Mouse (Mus musculus): Measurements from ENCODE around the gene Btnl10.
"Not testable (repeated sequence)": the region's sequence is repeated elsewhere in the genome, so short reads cannot be mapped to it uniquely, and the experiment has no call there.

The Btnl10 gene

GRCm38 (mm10) chr11:58929641-58930040 is 11.9 kb downstream of the Btnl10 start:
- DNase-seq (ENCODE audit: extremely low read depth, insufficient read length, low spot score), result no peak

- no peak for DNase-seq (ENCODE audit: extremely low read depth, insufficient read length, low spot score)
Measured at GRCm38 (mm10) chr11:58930254-58930653, 12.5 kb downstream of the Btnl10 start.

GRCm38 (mm10) chr11:58931576-58931975 is 13.9 kb downstream of the Btnl10 start:
- DNase-seq (ENCODE audit: extremely low read depth, insufficient read length, low spot score), result no peak

GRCm38 (mm10) chr11:58937909-58938308 is 20.2 kb downstream of the Btnl10 start:
- no peak for DNase-seq (ENCODE audit: extremely low read depth, insufficient read length, low spot score)

GRCm38 (mm10) chr11:58938322-58939087 is 20.8 kb downstream of the Btnl10 start, which contains the start of gene Rnf187:
Gene Rnf187 (minus strand): TSS chr11:58938916.
- peak; percentile 96 for DNase-seq (ENCODE audit: extremely low read depth, insufficient read length, low spot score)

- DNase-seq (ENCODE audit: extremely low read depth, insufficient read length, low spot score), result no peak
Measured at GRCm38 (mm10) chr11:58939088-58939439, 21.4 kb downstream of the Btnl10 start.

GRCm38 (mm10) chr11:58944136-58944535 is 26.4 kb downstream of the Btnl10 start:
- no peak for DNase-seq (ENCODE audit: extremely low read depth, insufficient read length, low spot score)

- no peak for DNase-seq (ENCODE audit: extremely low read depth, insufficient read length, low spot score)
Measured at GRCm38 (mm10) chr11:58947306-58947705, 29.6 kb downstream of the Btnl10 start.

- DNase-seq (ENCODE audit: extremely low read depth, insufficient read length, low spot score), result no peak
Measured at GRCm38 (mm10) chr11:58947798-58948528, 30.3 kb downstream of the Btnl10 start.

GRCm38 (mm10) chr11:58948542-58949479 is 31.1 kb downstream of the Btnl10 start, which contains the start of gene Hist3h2ba:
Gene Hist3h2ba (plus strand): TSS chr11:58948920.
- no peak for DNase-seq (ENCODE audit: extremely low read depth, insufficient read length, low spot score)

GRCm38 (mm10) chr11:58949480-58950431 is 32.0 kb downstream of the Btnl10 start:
- DNase-seq (ENCODE audit: extremely low read depth, insufficient read length, low spot score), result no peak

GRCm38 (mm10) chr11:58951210-58951609 is 33.5 kb downstream of the Btnl10 start:
- DNase-seq (ENCODE audit: extremely low read depth, insufficient read length, low spot score), result no peak

GRCm38 (mm10) chr11:58953351-58954169 is 35.9 kb downstream of the Btnl10 start:
- DNase-seq (ENCODE audit: extremely low read depth, insufficient read length, low spot score), result peak; percentile 73

- DNase-seq (ENCODE audit: extremely low read depth, insufficient read length, low spot score), result not testable (repeated sequence)
Measured at GRCm38 (mm10) chr11:58954170-58954419, 36.4 kb downstream of the Btnl10 start.

GRCm38 (mm10) chr11:58954420-58955142 is 36.9 kb downstream of the Btnl10 start, which contains the start of the genes Hist3h2a and Trim17:
Gene Hist3h2a (plus strand): TSS chr11:58954685.
Gene Trim17 (plus strand): TSS chr11:58954685.
- DNase-seq (ENCODE audit: extremely low read depth, insufficient read length, low spot score), result peak; percentile 93

- peak; percentile 39 for DNase-seq (ENCODE audit: extremely low read depth, insufficient read length, low spot score)
Measured at GRCm38 (mm10) chr11:58955143-58955867, 37.6 kb downstream of the Btnl10 start.

- no peak for DNase-seq (ENCODE audit: extremely low read depth, insufficient read length, low spot score)
Measured at GRCm38 (mm10) chr11:58955868-58956257, 38.2 kb downstream of the Btnl10 start.
